Mouse (Mus musculus) CH12.LX (cell line): ENCODE results near the gene Gp9. TPM values are rescaled to one million over a fixed set of nuclear protein-coding genes. Genes with fewer than 3 reads are reported as not detected.

ENCODE experiments used
- DNase-seq: peaks from one replicate; pipeline ENCODE4 v3.0.0-alpha.2; 2013; ENCODE audit errors: extremely low read depth
- H3K27ac ChIP-seq: 2 replicates; pipeline ENCODE4 v1.5.1; 2012; ENCODE audit warnings: low read depth, mild to moderate bottlenecking, control low read depth, moderate library complexity; ENCODE audit not compliant: insufficient read depth
- H3K27me3 ChIP-seq: replicated peaks from 2 replicates; pipeline ENCODE3; 2012; ENCODE audit warnings: inconsistent platforms
- H3K36me3 ChIP-seq, 2 experiments: replicated peaks in 1 of 2; 2 replicates each; pipeline versions ENCODE3 to v1.6.1; 2012; ENCODE audit warnings: inconsistent platforms in 1 of 2, low read length in 1 of 2, mild to moderate bottlenecking in 1 of 2, mixed read lengths in 1 of 2, moderate library complexity in 1 of 2; ENCODE audit not compliant: control insufficient read depth in 1 of 2, insufficient read depth in 1 of 2
- H3K4me1 ChIP-seq, 2 experiments: 2 replicates each; pipeline ENCODE4 v1.6.1; 2012; ENCODE audit warnings: inconsistent platforms in 1 of 2, moderate library complexity in 1 of 2; ENCODE audit not compliant: insufficient read depth in 2 of 2, control insufficient read depth in 1 of 2
- H3K4me2 ChIP-seq: 2 replicates; pipeline ENCODE4 v1.6.1; 2012; ENCODE audit warnings: low read depth, mild to moderate bottlenecking, control low read depth; ENCODE audit not compliant: poor library complexity, insufficient read depth, severe bottlenecking
- H3K4me3 ChIP-seq, 3 experiments: fragments of 150-350 bp in 1 of 3; sonication (generic) in 1 of 3; replicated peaks in 1 of 3; 2 replicates each; pipeline versions ENCODE3 to v1.5.1; 2011 to 2012; ENCODE audit warnings: low read depth in 2 of 3, low read length in 2 of 3, mild to moderate bottlenecking in 2 of 3, moderate library complexity in 2 of 3, control low read depth in 1 of 3, improper control_type of control experiment in 1 of 3, inconsistent platforms in 1 of 3, mixed read lengths in 1 of 3; ENCODE audit not compliant: poor library complexity in 1 of 3
- H3K79me2 ChIP-seq: replicated peaks from 2 replicates; pipeline ENCODE4 v1.6.1; 2012; ENCODE audit warnings: mild to moderate bottlenecking, moderate library complexity; ENCODE audit not compliant: control insufficient read depth, poor library complexity, insufficient read depth, severe bottlenecking; ENCODE audit errors: extremely low read depth
- H3K9ac ChIP-seq: 2 replicates; pipeline ENCODE4 v1.6.1; 2012; ENCODE audit warnings: low read depth, mild to moderate bottlenecking, control low read depth, moderate library complexity; ENCODE audit not compliant: insufficient read depth
- H3K9me3 ChIP-seq: replicated peaks from 2 replicates; pipeline ENCODE3; 2012; ENCODE audit warnings: low read length, inconsistent platforms, mixed read lengths
- BHLHE40 ChIP-seq: IDR thresholded peaks from 2 replicates; pipeline ENCODE4 v1.6.1; 2011; ENCODE audit warnings: mild to moderate bottlenecking, low read depth, low read length, improper control_type of control experiment
- CHD1 ChIP-seq: IDR thresholded peaks from 2 replicates; pipeline ENCODE4 v1.6.1; 2012; ENCODE audit warnings: low read depth, low read length, improper control_type of control experiment, inconsistent platforms
- CHD2 ChIP-seq: IDR thresholded peaks from 2 replicates; pipeline ENCODE4 v1.6.1; 2011; ENCODE audit warnings: low read length, improper control_type of control experiment
- ELF1 ChIP-seq: IDR thresholded peaks from 2 replicates; pipeline ENCODE4 v1.6.1; 2014; ENCODE audit warnings: low read depth, mild to moderate bottlenecking, inconsistent platforms, low read length, improper control_type of control experiment
- EP300 ChIP-seq: IDR thresholded peaks from 2 replicates; pipeline ENCODE4 v1.6.1; 2011; ENCODE audit warnings: low read length, improper control_type of control experiment
- IRF4 ChIP-seq: IDR thresholded peaks from 2 replicates; pipeline ENCODE4 v1.6.1; 2014; ENCODE audit warnings: low read depth, mild to moderate bottlenecking, inconsistent platforms, low read length, improper control_type of control experiment
- MAFK ChIP-seq: IDR thresholded peaks from 2 replicates; pipeline ENCODE4 v1.6.1; 2011; ENCODE audit warnings: low read length, improper control_type of control experiment; ENCODE audit not compliant: insufficient replicate concordance
- MAX ChIP-seq: IDR thresholded peaks from 2 replicates; pipeline ENCODE4 v1.6.1; 2011; ENCODE audit warnings: low read length, improper control_type of control experiment
- MAZ ChIP-seq: IDR thresholded peaks from 2 replicates; pipeline ENCODE4 v1.6.1; 2012; ENCODE audit warnings: low read depth, mild to moderate bottlenecking, inconsistent platforms, low read length, improper control_type of control experiment, moderate library complexity
- MEF2A ChIP-seq: IDR thresholded peaks from 2 replicates; pipeline ENCODE4 v1.6.1; 2014; ENCODE audit warnings: low read depth, mild to moderate bottlenecking, inconsistent platforms, low read length, improper control_type of control experiment, borderline replicate concordance
- MXI1 ChIP-seq: IDR thresholded peaks from 2 replicates; pipeline ENCODE4 v1.6.1; 2011; ENCODE audit warnings: mild to moderate bottlenecking, low read depth, low read length, improper control_type of control experiment
- MYC ChIP-seq: IDR thresholded peaks from 2 replicates; pipeline ENCODE4 v1.6.1; 2011; ENCODE audit warnings: low read depth, mild to moderate bottlenecking, improper control_type of control experiment, low read length
- NELFE ChIP-seq: IDR thresholded peaks from 2 replicates; pipeline ENCODE4 v1.6.1; 2011; ENCODE audit warnings: low read depth, low read length, improper control_type of control experiment
- PAX5 ChIP-seq: IDR thresholded peaks from 2 replicates; pipeline ENCODE4 v1.6.1; 2012; ENCODE audit warnings: low read length, inconsistent platforms, mixed read lengths
- POLR2A ChIP-seq: IDR thresholded peaks from 2 replicates; pipeline ENCODE4 v1.6.1; 2011; ENCODE audit warnings: low read depth, mild to moderate bottlenecking, improper control_type of control experiment, low read length
- POLR2AphosphoS2 ChIP-seq: IDR thresholded peaks from 2 replicates; pipeline ENCODE4 v1.6.1; 2011; ENCODE audit warnings: low read depth, low read length, improper control_type of control experiment
- RAD21 ChIP-seq: IDR thresholded peaks from 2 replicates; pipeline ENCODE4 v1.6.1; 2011; ENCODE audit warnings: low read depth, mild to moderate bottlenecking, low read length, improper control_type of control experiment, moderate library complexity
- RCOR1 ChIP-seq: conservative IDR thresholded peaks from 2 replicates; pipeline ENCODE4 v1.6.1; 2012; ENCODE audit warnings: low read depth, mild to moderate bottlenecking, inconsistent platforms, low read length, improper control_type of control experiment
- SIN3A ChIP-seq: IDR thresholded peaks from 2 replicates; pipeline ENCODE4 v1.6.1; 2012; ENCODE audit warnings: low read length, improper control_type of control experiment, inconsistent platforms
- SMC3 ChIP-seq: IDR thresholded peaks from 2 replicates; pipeline ENCODE4 v1.6.1; 2011; ENCODE audit warnings: low read depth, low read length, improper control_type of control experiment
- TBP ChIP-seq: conservative IDR thresholded peaks from 2 replicates; pipeline ENCODE4 v1.6.1; 2011; ENCODE audit warnings: low read depth, low read length, improper control_type of control experiment
- UBTF ChIP-seq: IDR thresholded peaks from 2 replicates; pipeline ENCODE4 v1.6.1; 2012; ENCODE audit warnings: low read depth, mild to moderate bottlenecking, inconsistent platforms, low read length, improper control_type of control experiment, moderate library complexity
- USF1 ChIP-seq: IDR thresholded peaks from 2 replicates; pipeline ENCODE4 v1.6.1; 2014; ENCODE audit warnings: low read depth, mild to moderate bottlenecking, inconsistent platforms, low read length, improper control_type of control experiment
- USF2 ChIP-seq: conservative IDR thresholded peaks from 2 replicates; pipeline ENCODE4 v1.6.1; 2011; ENCODE audit warnings: low read depth, low read length, improper control_type of control experiment
- ZC3H11A ChIP-seq: IDR thresholded peaks from 2 replicates; pipeline ENCODE4 v1.6.1; 2012; ENCODE audit warnings: low read depth, mild to moderate bottlenecking, inconsistent platforms, low read length, improper control_type of control experiment
- ZKSCAN1 ChIP-seq: IDR thresholded peaks from 2 replicates; pipeline ENCODE4 v1.6.1; 2012; ENCODE audit warnings: low read depth, inconsistent platforms, low read length, improper control_type of control experiment, borderline replicate concordance
- ZNF384 ChIP-seq: IDR thresholded peaks from 2 replicates; pipeline ENCODE4 v1.6.1; 2012; ENCODE audit warnings: low read depth, low read length, improper control_type of control experiment, inconsistent platforms
- dilution Hi-C: fragments of 300-500 bp; cut with MboI; formaldehyde crosslinking; loops from 2 replicates; pipeline ENCODE4 v1.14.3; 2020; ENCODE audit warnings: low sequenced_read_pairs; ENCODE audit not compliant: extremely low pct_unique_long_range_greater_than_20kb, extremely low pct_ligation_motif_present
- in situ Hi-C: fragments of 300-500 bp; cut with MboI; formaldehyde crosslinking; loops from 3 replicates; pipeline ENCODE4 v1.14.3; 2019; ENCODE audit warnings: low sequenced_read_pairs, low pct_ligation_motif_present, low pct_unique_long_range_greater_than_20kb, mixed read lengths
- polyA plus RNA-seq: library from polyadenylated mRNA; unstranded; fragments of >175 nt; gene quantifications from 2 replicates; pipeline ENCODE4 v1.2.1, GENCODE M21; 2012; ENCODE audit warnings: low read depth; ENCODE audit not compliant: insufficient read length
- total RNA-seq, 2 experiments: library from RNA; depleted of rRNA; stranded (reverse); fragments of 300-350 nt in 1 of 2; fragments of >200 nt in 1 of 2; gene quantifications; 2 replicates each; pipeline ENCODE4 v1.2.3; 2012 to 2014

The Gp9 gene
- total and polyA plus RNA-seq, 3 experiments: not detected

DNA sequence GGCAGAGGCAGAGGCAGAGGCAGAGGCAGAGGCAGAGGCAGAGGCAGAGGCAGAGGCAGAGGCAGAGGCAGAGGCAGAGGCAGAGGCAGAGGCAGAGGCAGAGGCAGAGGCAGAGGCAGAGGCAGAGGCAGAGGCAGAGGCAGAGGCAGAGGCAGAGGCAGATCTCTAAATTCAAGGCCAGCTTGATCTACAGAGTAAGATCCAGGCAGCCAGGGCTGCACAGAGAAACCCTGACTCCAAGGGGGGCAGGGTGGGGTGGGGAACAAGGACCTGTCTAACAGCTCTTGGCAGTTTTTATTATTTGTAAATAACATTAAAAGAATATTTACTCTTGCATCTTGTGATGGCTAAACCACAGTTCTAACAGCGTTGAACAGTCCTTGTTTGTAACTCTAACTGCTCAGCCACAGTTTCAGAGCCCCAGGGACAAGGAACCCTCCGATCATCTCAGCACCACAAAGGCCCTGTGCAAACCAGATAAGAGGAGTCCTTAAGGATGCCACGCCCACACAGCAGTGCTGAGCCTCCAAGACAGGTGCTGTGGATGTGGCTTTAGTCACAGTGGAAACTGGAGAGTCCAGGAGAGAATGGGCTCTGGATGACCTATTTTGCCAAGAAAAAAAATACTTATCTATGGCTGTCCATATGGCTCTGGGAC, 2.2 kb upstream of the Gp9 start:
- Histone ChIP-seq H3K79me2 (no peaks in the 10 kb centered on the region), H3K9ac (no peak overlapping the region), H3K4me2 (no peak overlapping the region), H3K4me1 (peaks cover 0 to 9% of the 10 kb centered on the region in 2 experiments; a peak in 2 of 4 replicates), H3K27me3 (no peaks in the 10 kb centered on the region), H3K27ac (no peak overlapping the region), H3K9me3 (peaks cover 5% of the 10 kb centered on the region), H3K36me3 (no peaks in the 10 kb centered on the region), H3K4me3 (no peak overlapping the region)
- in situ Hi-C loops (no loop called here), dilution Hi-C loops (no loop called here)
- TF ChIP-seq POLR2A: no peak
- TF ChIP-seq ZNF384: no peak
- no peak for TF ChIP-seq USF2
- TF ChIP-seq ZKSCAN1: no peak
- no peak for TF ChIP-seq MXI1
- TF ChIP-seq POLR2AphosphoS2: no peak
- TF ChIP-seq SIN3A: no peak
- no peak for TF ChIP-seq RCOR1
- TF ChIP-seq MEF2A: no peak
- no peak for TF ChIP-seq USF1
- TF ChIP-seq IRF4: no peak
- no peak for TF ChIP-seq EP300
- no peak for TF ChIP-seq MAX
- TF ChIP-seq RAD21: no peak
- no peak for TF ChIP-seq CHD2
- no peak for TF ChIP-seq PAX5
- no peak for TF ChIP-seq MAZ
- no peak for TF ChIP-seq ELF1
- no peak for TF ChIP-seq TBP
- no peak for TF ChIP-seq SMC3
- no peak for DNase-seq

DNA sequence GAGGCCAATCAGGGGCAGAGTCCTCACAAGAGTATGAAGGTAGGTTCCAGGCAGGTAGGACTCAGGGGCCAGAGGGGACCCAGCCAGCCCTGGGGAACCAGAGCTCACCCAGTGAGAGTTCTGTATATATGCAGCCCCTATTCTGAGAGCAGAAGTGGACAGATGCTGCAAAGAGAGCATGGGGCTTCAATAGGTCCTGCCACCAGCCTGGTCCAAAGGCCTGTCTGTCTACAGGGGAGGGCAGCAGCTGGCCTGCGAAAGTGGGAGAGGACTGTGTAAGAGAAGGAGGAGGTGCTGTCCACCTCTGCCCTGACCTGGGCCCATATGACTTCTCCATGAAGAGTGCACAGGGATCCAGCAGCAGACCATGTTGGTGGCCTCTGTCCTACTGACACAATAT, 1.2 kb upstream of the Gp9 start:
- H3K27me3 ChIP-seq: no peaks in the 10 kb centered on the region
- dilution Hi-C loops: no loop called here
- in situ Hi-C loops: no loop called here
- H3K27ac ChIP-seq: no peak overlapping the region
- no peaks in the 10 kb centered on the region for H3K79me2 ChIP-seq
- no peak overlapping the region for H3K4me3 ChIP-seq
- TF ChIP-seq NELFE: no peak
- TF ChIP-seq MAZ: no peak
- TF ChIP-seq ZC3H11A: no peak
- TF ChIP-seq MYC: no peak
- TF ChIP-seq IRF4: no peak
- no peak for TF ChIP-seq CHD1
- no peak for TF ChIP-seq SMC3
- no peak for TF ChIP-seq BHLHE40
- TF ChIP-seq USF2: no peak
- no peak for TF ChIP-seq UBTF
- no peak for TF ChIP-seq MAFK
- peaks cover 5% of the 10 kb centered on the region for H3K9me3 ChIP-seq
- no peak overlapping the region for H3K4me2 ChIP-seq
- no peak for DNase-seq
- H3K36me3 ChIP-seq: no peaks in the 10 kb centered on the region
- H3K9ac ChIP-seq: no peak overlapping the region
- H3K4me1 ChIP-seq: peaks cover 0 to 8% of the 10 kb centered on the region in 2 experiments; a peak in 2 of 4 replicates
